Mouse (Mus musculus): ENCODE measurements around the gene Zfp775.

DNA sequence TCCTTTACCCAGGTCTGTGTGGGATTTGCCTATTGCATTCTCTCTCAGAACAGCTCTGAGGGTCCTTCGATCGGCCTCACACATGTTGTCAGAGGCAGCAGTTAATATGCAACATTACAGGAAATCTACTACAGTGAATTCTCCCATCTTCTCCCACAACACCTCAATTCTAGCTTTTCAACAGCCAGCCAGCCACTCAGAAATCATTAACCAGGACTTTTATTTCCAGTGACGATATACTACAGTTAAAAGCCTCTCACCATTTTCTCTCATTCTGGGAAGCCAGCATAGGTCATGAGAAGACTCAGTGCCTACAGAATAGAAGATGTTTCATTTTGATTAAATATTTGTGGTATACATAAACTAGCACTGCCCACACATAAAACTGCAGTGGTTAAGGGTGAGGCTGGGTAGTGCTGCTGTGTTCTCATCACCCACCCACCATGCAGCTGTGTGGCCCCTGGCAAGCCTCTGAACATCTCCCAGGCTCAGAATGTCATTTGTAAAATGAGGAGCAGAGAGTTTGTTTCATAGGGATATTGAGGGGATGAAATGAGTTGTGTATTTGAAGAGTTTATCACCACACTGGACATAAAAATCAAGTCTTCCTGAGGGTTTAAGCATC, 10.5 kb upstream of the Zfp775 start:
- TF ChIP-seq POLR2A (IDR thresholded peaks at IDR 0.05; ENCODE audit: insufficient read depth, low read depth, low read length), result no peak
- no peak for TF ChIP-seq CTCF (IDR thresholded peaks at IDR 0.05)
